Mouse (Mus musculus): ENCODE data around the gene Galntl6. TPM values are rescaled to one million over a fixed set of nuclear protein-coding genes. Genes with fewer than 3 reads are reported as not detected.

Gene Galntl6
- polyA plus RNA-seq, 1 experiment from 2014 or later, result 0.20 TPM

- Histone ChIP-seq H3K27ac (ENCODE audit: low read depth, low read length) (no peak overlapping the region), H3K4me2 (replicated peaks; ENCODE audit: low read depth) (no peak overlapping the region), H3K9ac (ENCODE audit: low read depth, low read length) (no peak overlapping the region), H3K4me1 (replicated peaks; ENCODE audit: control insufficient read depth, insufficient read depth, low read length) (no peaks in the 10 kb centered on the region), H3K9me3 (ENCODE audit: control insufficient read depth) (no peaks in the 10 kb centered on the region), H3K27me3 (replicated peaks; ENCODE audit: control insufficient read depth, insufficient read depth, low read length) (no peaks in the 10 kb centered on the region), H3K4me3 (ENCODE audit: low read depth, low read length) (no peak overlapping the region), H3K36me3 (ENCODE audit: control insufficient read depth, insufficient read depth) (no peaks in the 10 kb centered on the region)
- no peak for TF ChIP-seq CTCF (IDR thresholded peaks at IDR 0.05; ENCODE audit: low read depth)
- no peak for ATAC-seq
- 48% methylated on average over 6 of the region's 6 CpGs for WGBS
Observed at GRCm38 (mm10) chr8:57927074-57927473, 985.4 kb downstream of the Galntl6 start.

- H3K9me3 ChIP-seq (ENCODE audit: control insufficient read depth), result no peaks in the 10 kb centered on the region
- no peak for ATAC-seq
- TF ChIP-seq CTCF (IDR thresholded peaks at IDR 0.05; ENCODE audit: low read depth), result no peak
- no peak overlapping the region for H3K4me2 ChIP-seq (replicated peaks; ENCODE audit: low read depth)
- H3K4me3 ChIP-seq (ENCODE audit: low read depth, low read length), result no peak overlapping the region
- H3K9ac ChIP-seq (ENCODE audit: low read depth, low read length), result no peak overlapping the region
- 87% methylated on average over 6 of the region's 6 CpGs for WGBS
- no peaks in the 10 kb centered on the region for H3K4me1 ChIP-seq (replicated peaks; ENCODE audit: control insufficient read depth, insufficient read depth, low read length)
- H3K27ac ChIP-seq (ENCODE audit: low read depth, low read length), result no peak overlapping the region
- no peaks in the 10 kb centered on the region for H3K27me3 ChIP-seq (replicated peaks; ENCODE audit: control insufficient read depth, insufficient read depth, low read length)
- no peaks in the 10 kb centered on the region for H3K36me3 ChIP-seq (ENCODE audit: control insufficient read depth, insufficient read depth)
Observed at GRCm38 (mm10) chr8:57923556-57923955, 988.9 kb downstream of the Galntl6 start.

GRCm38 (mm10) chr8:57923130-57923529 lies 989.3 kb downstream of the Galntl6 start:
- Histone ChIP-seq H3K9me3 (ENCODE audit: control insufficient read depth) (no peaks in the 10 kb centered on the region), H3K9ac (ENCODE audit: low read depth, low read length) (no peak overlapping the region), H3K36me3 (ENCODE audit: control insufficient read depth, insufficient read depth) (no peaks in the 10 kb centered on the region), H3K4me2 (replicated peaks; ENCODE audit: low read depth) (no peak overlapping the region), H3K27me3 (replicated peaks; ENCODE audit: control insufficient read depth, insufficient read depth, low read length) (no peaks in the 10 kb centered on the region), H3K27ac (ENCODE audit: low read depth, low read length) (no peak overlapping the region), H3K4me1 (replicated peaks; ENCODE audit: control insufficient read depth, insufficient read depth, low read length) (no peaks in the 10 kb centered on the region), H3K4me3 (ENCODE audit: low read depth, low read length) (no peak overlapping the region)
- no peak for ATAC-seq
- 69% methylated on average over 6 of the region's 6 CpGs for WGBS
- no peak for TF ChIP-seq CTCF (IDR thresholded peaks at IDR 0.05; ENCODE audit: low read depth)

GRCm38 (mm10) chr8:57922214-57923070 lies 990.0 kb downstream of the Galntl6 start:
- Histone ChIP-seq H3K27me3 (replicated peaks; ENCODE audit: control insufficient read depth, insufficient read depth, low read length) (no peaks in the 10 kb centered on the region), H3K36me3 (ENCODE audit: control insufficient read depth, insufficient read depth) (no peaks in the 10 kb centered on the region), H3K9me3 (ENCODE audit: control insufficient read depth) (no peaks in the 10 kb centered on the region), H3K9ac (ENCODE audit: low read depth, low read length) (no peak overlapping the region), H3K4me3 (ENCODE audit: low read depth, low read length) (no peak overlapping the region), H3K27ac (ENCODE audit: low read depth, low read length) (no peak overlapping the region), H3K4me1 (replicated peaks; ENCODE audit: control insufficient read depth, insufficient read depth, low read length) (no peaks in the 10 kb centered on the region), H3K4me2 (replicated peaks; ENCODE audit: low read depth) (no peak overlapping the region)
- TF ChIP-seq CTCF (IDR thresholded peaks at IDR 0.05; ENCODE audit: low read depth), result no peak
- ATAC-seq, result no peak
- 81% methylated on average over 6 of the region's 6 CpGs for WGBS

- Histone ChIP-seq H3K27me3 (replicated peaks; ENCODE audit: control insufficient read depth, insufficient read depth, low read length) (no peaks in the 10 kb centered on the region), H3K9ac (ENCODE audit: low read depth, low read length) (no peak overlapping the region), H3K4me2 (replicated peaks; ENCODE audit: low read depth) (no peak overlapping the region), H3K36me3 (ENCODE audit: control insufficient read depth, insufficient read depth) (no peaks in the 10 kb centered on the region), H3K4me3 (ENCODE audit: low read depth, low read length) (no peak overlapping the region), H3K27ac (ENCODE audit: low read depth, low read length) (no peak overlapping the region), H3K4me1 (replicated peaks; ENCODE audit: control insufficient read depth, insufficient read depth, low read length) (no peaks in the 10 kb centered on the region), H3K9me3 (ENCODE audit: control insufficient read depth) (no peaks in the 10 kb centered on the region)
- no peak for TF ChIP-seq CTCF (IDR thresholded peaks at IDR 0.05; ENCODE audit: low read depth)
- ATAC-seq, result no peak
- 73% methylated on average over 3 of the region's 3 CpGs for WGBS
Observed at GRCm38 (mm10) chr8:57920326-57920903, 992.0 kb downstream of the Galntl6 start.

- Histone ChIP-seq H3K27ac (ENCODE audit: low read depth, low read length) (no peak overlapping the region), H3K9ac (ENCODE audit: low read depth, low read length) (no peak overlapping the region), H3K4me3 (ENCODE audit: low read depth, low read length) (no peak overlapping the region), H3K9me3 (ENCODE audit: control insufficient read depth) (no peaks in the 10 kb centered on the region), H3K4me1 (replicated peaks; ENCODE audit: control insufficient read depth, insufficient read depth, low read length) (no peaks in the 10 kb centered on the region), H3K27me3 (replicated peaks; ENCODE audit: control insufficient read depth, insufficient read depth, low read length) (no peaks in the 10 kb centered on the region), H3K36me3 (ENCODE audit: control insufficient read depth, insufficient read depth) (no peaks in the 10 kb centered on the region), H3K4me2 (replicated peaks; ENCODE audit: low read depth) (no peak overlapping the region)
- 80% methylated on average over 9 of the region's 9 CpGs for WGBS
- no peak for TF ChIP-seq CTCF (IDR thresholded peaks at IDR 0.05; ENCODE audit: low read depth)
- ATAC-seq, result no peak
Observed at GRCm38 (mm10) chr8:57918720-57919640, 993.5 kb downstream of the Galntl6 start.
